Mouse (Mus musculus): ENCODE measurements around the gene Tyms. TPM values are rescaled to one million over a fixed set of nuclear protein-coding genes. Genes with fewer than 3 reads are reported as not detected.

Gene Tyms
- polyA plus RNA-seq, 1 experiment from 2014 or later, result 408 TPM

GRCm38 (mm10) chr5:30112533-30113068 lies 39.2 kb upstream of the Tyms start:
- ATAC-seq (ENCODE audit: insufficient number of reproducible peaks, low FRiP score, low TSS enrichment, low read depth) (no peak), DNase-seq (ENCODE audit: low spot score) (no peak)
- WGBS, result 73% methylated on average over 3 of the region's 3 CpGs
- Histone ChIP-seq H3K27me3 (ENCODE audit: control insufficient read depth, insufficient read depth, low read length) (peaks cover 30% of the 10 kb centered on the region), H3K4me1 (ENCODE audit: control insufficient read depth, insufficient read depth, low read length) (peaks cover 13% of the 10 kb centered on the region), H3K4me3 (ENCODE audit: low read depth, low read length) (no peak overlapping the region), H3K9me3 (ENCODE audit: control insufficient read depth, low read length) (no peaks in the 10 kb centered on the region), H3K27ac (replicated peaks; ENCODE audit: low read depth, low read length) (no peak overlapping the region), H3K4me2 (ENCODE audit: low read depth, severe bottlenecking) (no peak overlapping the region), H3K36me3 (ENCODE audit: control insufficient read depth, insufficient read depth, low read length) (no peaks in the 10 kb centered on the region), H3K9ac (ENCODE audit: low read length) (no peak overlapping the region)

- no peak for DNase-seq (ENCODE audit: low spot score)
- Histone ChIP-seq H3K4me1 (ENCODE audit: control insufficient read depth, insufficient read depth, low read length) (peaks cover 17% of the 10 kb centered on the region), H3K9me3 (ENCODE audit: control insufficient read depth, low read length) (no peaks in the 10 kb centered on the region), H3K27me3 (ENCODE audit: control insufficient read depth, insufficient read depth, low read length) (peaks cover 33% of the 10 kb centered on the region), H3K4me2 (ENCODE audit: low read depth, severe bottlenecking) (no peak overlapping the region), H3K4me3 (ENCODE audit: low read depth, low read length) (no peak overlapping the region), H3K27ac (replicated peaks; ENCODE audit: low read depth, low read length) (no peak overlapping the region), H3K36me3 (ENCODE audit: control insufficient read depth, insufficient read depth, low read length) (no peaks in the 10 kb centered on the region), H3K9ac (ENCODE audit: low read length) (no peak overlapping the region)
- ATAC-seq (ENCODE audit: insufficient number of reproducible peaks, low FRiP score, low TSS enrichment, low read depth), result no peak
- WGBS, result 79% methylated on average over 3 of the region's 3 CpGs
These were observed 38.4 kb upstream of the Tyms start for GRCm38 (mm10) chr5:30111771-30112170.

- 1% methylated on average over 18 of the region's 18 CpGs for WGBS
- ATAC-seq (ENCODE audit: insufficient number of reproducible peaks, low FRiP score, low TSS enrichment, low read depth), result no peak
- Histone ChIP-seq H3K9me3 (ENCODE audit: control insufficient read depth, low read length) (no peaks in the 10 kb centered on the region), H3K27ac (replicated peaks; ENCODE audit: low read depth, low read length) (no peak overlapping the region), H3K36me3 (ENCODE audit: control insufficient read depth, insufficient read depth, low read length) (no peaks in the 10 kb centered on the region), H3K27me3 (ENCODE audit: control insufficient read depth, insufficient read depth, low read length) (peaks cover 39% of the 10 kb centered on the region), H3K4me1 (ENCODE audit: control insufficient read depth, insufficient read depth, low read length) (peaks cover 19% of the 10 kb centered on the region), H3K4me3 (ENCODE audit: low read depth, low read length) (peak overlapping the region; percentile 10; the same call in 1 of the 2 replicates), H3K4me2 (ENCODE audit: low read depth, severe bottlenecking) (peak overlapping the region; percentile 40; the same call in 1 of the 2 replicates), H3K9ac (ENCODE audit: low read length) (no peak overlapping the region)
- peak; percentile 75 for DNase-seq (ENCODE audit: low spot score)
These were observed 37.7 kb upstream of the Tyms start for GRCm38 (mm10) chr5:30111126-30111525.

- Histone ChIP-seq H3K4me1 (ENCODE audit: control insufficient read depth, insufficient read depth, low read length) (peaks cover 26% of the 10 kb centered on the region), H3K27ac (replicated peaks; ENCODE audit: low read depth, low read length) (no peak overlapping the region), H3K9ac (ENCODE audit: low read length) (no peak overlapping the region), H3K9me3 (ENCODE audit: control insufficient read depth, low read length) (no peaks in the 10 kb centered on the region), H3K4me2 (ENCODE audit: low read depth, severe bottlenecking) (peak overlapping the region; percentile 40; the same call in 1 of the 2 replicates), H3K4me3 (ENCODE audit: low read depth, low read length) (0 out of 2 replicates have a peak overlapping the region, but pooled peaks have one; percentile 6), H3K27me3 (ENCODE audit: control insufficient read depth, insufficient read depth, low read length) (peaks cover 42% of the 10 kb centered on the region), H3K36me3 (ENCODE audit: control insufficient read depth, insufficient read depth, low read length) (no peaks in the 10 kb centered on the region)
- DNase-seq (ENCODE audit: low spot score) (no peak), ATAC-seq (ENCODE audit: insufficient number of reproducible peaks, low FRiP score, low TSS enrichment, low read depth) (no peak)
- WGBS, result 4% methylated on average over 22 of the region's 22 CpGs
These were observed 37.1 kb upstream of the Tyms start for GRCm38 (mm10) chr5:30110371-30111060.

GRCm38 (mm10) chr5:30109899-30110298 lies 36.5 kb upstream of the Tyms start:
- Histone ChIP-seq H3K4me1 (ENCODE audit: control insufficient read depth, insufficient read depth, low read length) (peaks cover 30% of the 10 kb centered on the region), H3K9me3 (ENCODE audit: control insufficient read depth, low read length) (no peaks in the 10 kb centered on the region), H3K36me3 (ENCODE audit: control insufficient read depth, insufficient read depth, low read length) (no peaks in the 10 kb centered on the region), H3K27ac (replicated peaks; ENCODE audit: low read depth, low read length) (no peak overlapping the region), H3K9ac (ENCODE audit: low read length) (no peak overlapping the region), H3K4me2 (ENCODE audit: low read depth, severe bottlenecking) (no peak overlapping the region), H3K27me3 (ENCODE audit: control insufficient read depth, insufficient read depth, low read length) (peaks cover 46% of the 10 kb centered on the region), H3K4me3 (ENCODE audit: low read depth, low read length) (no peak overlapping the region)
- WGBS, result 38% methylated on average over 2 of the region's 2 CpGs
- ATAC-seq (ENCODE audit: insufficient number of reproducible peaks, low FRiP score, low TSS enrichment, low read depth), result no peak
- no peak for DNase-seq (ENCODE audit: low spot score)

- no peak overlapping the region for H3K9ac ChIP-seq (ENCODE audit: low read length)
- H3K4me2 ChIP-seq (ENCODE audit: low read depth, severe bottlenecking), result no peak overlapping the region
- H3K36me3 ChIP-seq (ENCODE audit: control insufficient read depth, insufficient read depth, low read length), result no peaks in the 10 kb centered on the region
- H3K9me3 ChIP-seq (ENCODE audit: control insufficient read depth, low read length), result no peaks in the 10 kb centered on the region
- no peak for DNase-seq (ENCODE audit: low spot score)
- H3K4me3 ChIP-seq (ENCODE audit: low read depth, low read length), result no peak overlapping the region
- 71% methylated on average over 6 of the region's 6 CpGs for WGBS
- peaks cover 49% of the 10 kb centered on the region for H3K27me3 ChIP-seq (ENCODE audit: control insufficient read depth, insufficient read depth, low read length)
- no peak overlapping the region for H3K27ac ChIP-seq (replicated peaks; ENCODE audit: low read depth, low read length)
- peaks cover 30% of the 10 kb centered on the region for H3K4me1 ChIP-seq (ENCODE audit: control insufficient read depth, insufficient read depth, low read length)
- ATAC-seq (ENCODE audit: insufficient number of reproducible peaks, low FRiP score, low TSS enrichment, low read depth), result no peak
These were observed 34.8 kb upstream of the Tyms start for GRCm38 (mm10) chr5:30108233-30108632.

- H3K4me3 ChIP-seq (ENCODE audit: low read depth, low read length), result no peak overlapping the region
- no peaks in the 10 kb centered on the region for H3K9me3 ChIP-seq (ENCODE audit: control insufficient read depth, low read length)
- H3K36me3 ChIP-seq (ENCODE audit: control insufficient read depth, insufficient read depth, low read length), result no peaks in the 10 kb centered on the region
- H3K27me3 ChIP-seq (ENCODE audit: control insufficient read depth, insufficient read depth, low read length), result peaks cover 45% of the 10 kb centered on the region
- no peak for DNase-seq (ENCODE audit: low spot score)
- ATAC-seq (ENCODE audit: insufficient number of reproducible peaks, low FRiP score, low TSS enrichment, low read depth), result no peak
- no peak overlapping the region for H3K9ac ChIP-seq (ENCODE audit: low read length)
- no peak overlapping the region for H3K27ac ChIP-seq (replicated peaks; ENCODE audit: low read depth, low read length)
- H3K4me1 ChIP-seq (ENCODE audit: control insufficient read depth, insufficient read depth, low read length), result peaks cover 30% of the 10 kb centered on the region
- 10% methylated on average over 5 of the region's 5 CpGs for WGBS
- H3K4me2 ChIP-seq (ENCODE audit: low read depth, severe bottlenecking), result no peak overlapping the region
These were observed 34.2 kb upstream of the Tyms start for GRCm38 (mm10) chr5:30107611-30108041.

- H3K4me1 ChIP-seq (ENCODE audit: control insufficient read depth, insufficient read depth, low read length), result peaks cover 30% of the 10 kb centered on the region
- H3K9me3 ChIP-seq (ENCODE audit: control insufficient read depth, low read length), result no peaks in the 10 kb centered on the region
- H3K4me2 ChIP-seq (ENCODE audit: low read depth, severe bottlenecking), result no peak overlapping the region
- 5% methylated on average over 7 of the region's 7 CpGs for whole genome bisulfite sequencing
- no peak overlapping the region for H3K9ac ChIP-seq (ENCODE audit: low read length)
- ATAC-seq (ENCODE audit: insufficient number of reproducible peaks, low FRiP score, low TSS enrichment, low read depth) (no peak), DNase-seq (ENCODE audit: low spot score) (no peak)
- H3K27me3 ChIP-seq (ENCODE audit: control insufficient read depth, insufficient read depth, low read length), result peaks cover 45% of the 10 kb centered on the region
- no peak overlapping the region for H3K4me3 ChIP-seq (ENCODE audit: low read depth, low read length)
- no peaks in the 10 kb centered on the region for H3K36me3 ChIP-seq (ENCODE audit: control insufficient read depth, insufficient read depth, low read length)
- H3K27ac ChIP-seq (replicated peaks; ENCODE audit: low read depth, low read length), result no peak overlapping the region
These were observed 33.8 kb upstream of the Tyms start for GRCm38 (mm10) chr5:30107186-30107585.
